Mouse (Mus musculus): Measurements from ENCODE around the gene Serpinb1a.

GRCm38 (mm10) chr13:32832776-32833175, 18.2 kb downstream of the Serpinb1a start:
- TF ChIP-seq CTCF (IDR thresholded peaks at IDR 0.05; ENCODE audit: low read depth) (no peak), EP300 (IDR thresholded peaks at IDR 0.05; ENCODE audit: low read depth) (no peak)

Data from heart, postnatal 0 days (tissue).